Mouse (Mus musculus): ENCODE results near the gene Agpat3.
A peak's percentile ranks its signal among the peaks of the same experiment; 100 is the strongest.

The Agpat3 gene

DNA sequence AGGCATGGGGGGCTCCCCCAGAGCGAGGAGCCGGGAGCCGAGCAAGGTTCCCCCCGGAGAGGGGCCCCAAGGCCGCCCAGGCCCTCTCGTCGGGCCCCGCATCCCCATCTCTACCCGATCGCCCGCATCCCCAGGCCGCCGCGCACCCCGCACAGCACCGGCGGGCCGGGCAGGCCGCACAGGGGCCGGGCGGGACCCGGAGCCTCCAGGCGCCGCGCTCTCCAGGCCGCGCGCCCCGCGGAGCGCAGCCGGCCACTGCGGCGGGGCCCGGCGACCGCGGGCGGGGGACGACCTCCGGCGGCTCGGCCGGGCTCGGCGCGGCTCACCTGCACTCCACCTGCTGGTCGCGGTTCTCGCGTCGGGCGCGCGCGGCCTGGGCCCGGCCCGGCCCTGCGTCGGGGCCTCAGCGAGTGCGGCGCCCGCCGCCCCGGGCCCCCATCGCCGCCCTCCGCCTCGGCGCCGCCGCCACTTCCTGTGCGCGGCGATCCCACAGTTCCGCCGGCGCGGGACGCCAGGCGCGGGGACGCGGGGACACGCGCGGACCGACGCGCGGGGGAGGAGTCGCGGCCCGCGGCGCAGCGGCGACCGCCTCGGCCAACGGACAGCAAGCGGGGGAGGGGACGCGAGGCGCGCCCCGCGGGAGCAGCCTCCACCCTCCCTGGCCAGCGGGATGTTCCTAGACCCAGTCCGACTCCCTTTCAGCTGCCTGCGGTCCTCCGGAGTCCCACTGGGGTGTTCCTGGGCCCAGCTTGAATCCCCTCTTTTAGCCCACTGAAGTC lies at the start of gene Agpat3:
TSS of gene Agpat3 (minus strand) at position 603 of the 779 bp plus-strand sequence.
- DNase-seq, result peak; percentile 81

DNA sequence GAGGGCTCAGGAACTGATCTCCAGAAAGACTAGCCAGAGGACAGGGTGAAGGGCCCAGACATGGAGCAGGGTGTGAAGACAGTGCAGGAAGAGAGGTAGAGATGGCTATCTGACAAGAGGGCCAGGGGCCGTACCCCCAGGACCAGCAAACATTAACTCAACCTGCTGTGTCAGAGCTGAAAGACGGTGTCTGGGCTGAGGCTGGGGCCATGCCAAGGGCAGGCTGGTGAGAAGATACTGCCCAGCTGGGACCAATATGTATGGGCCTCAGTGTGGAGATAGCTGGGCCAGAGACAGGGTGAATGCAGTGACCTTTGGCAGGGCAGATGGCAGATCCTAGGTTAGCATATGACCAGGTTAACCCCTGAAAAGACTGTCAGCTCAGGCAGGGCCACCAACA lies 48.8 kb upstream of the Agpat3 start:
- no peak for DNase-seq

DNA sequence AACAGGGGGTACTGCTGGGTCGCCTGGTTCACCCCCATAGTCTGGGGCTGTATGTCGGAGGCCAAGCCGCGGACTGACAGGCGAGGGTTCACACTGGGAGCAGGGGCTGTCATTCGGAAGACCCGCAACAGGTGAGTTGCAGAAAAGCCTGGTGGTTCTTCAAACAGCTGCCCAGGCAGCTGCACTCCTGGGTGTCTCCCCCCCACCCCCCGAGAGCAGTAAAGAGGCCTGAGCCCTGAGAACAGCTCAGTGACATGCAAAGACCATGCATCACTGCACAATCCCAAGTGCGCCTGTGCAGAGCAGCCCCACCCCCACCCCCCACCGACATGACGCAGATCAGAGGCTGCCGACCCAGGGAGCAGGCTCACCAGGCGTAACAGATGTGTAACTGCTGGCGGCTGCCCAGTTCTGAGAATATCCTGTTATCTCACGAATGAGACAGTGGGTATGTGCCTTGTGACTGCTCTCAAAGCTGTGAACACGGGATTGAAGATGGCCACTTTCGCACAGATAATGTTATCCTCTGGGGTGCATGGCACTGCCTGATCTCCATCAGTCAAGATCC lies 46.9 kb upstream of the Agpat3 start:
- no peak for DNase-seq

DNA sequence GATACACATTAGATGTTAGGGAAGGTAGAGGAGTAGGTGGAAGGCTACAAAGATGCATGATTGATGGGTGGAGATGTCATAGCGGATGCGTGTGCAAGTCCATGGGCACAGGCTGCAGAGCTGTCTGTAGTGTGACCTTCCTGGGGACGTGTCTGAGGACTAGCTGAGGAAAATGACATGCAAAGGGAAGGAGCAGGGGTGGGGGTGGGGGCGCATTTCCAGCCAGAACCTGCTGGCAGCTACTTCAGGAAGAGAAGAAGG lies 44.3 kb upstream of the Agpat3 start:
- no peak for DNase-seq

DNA sequence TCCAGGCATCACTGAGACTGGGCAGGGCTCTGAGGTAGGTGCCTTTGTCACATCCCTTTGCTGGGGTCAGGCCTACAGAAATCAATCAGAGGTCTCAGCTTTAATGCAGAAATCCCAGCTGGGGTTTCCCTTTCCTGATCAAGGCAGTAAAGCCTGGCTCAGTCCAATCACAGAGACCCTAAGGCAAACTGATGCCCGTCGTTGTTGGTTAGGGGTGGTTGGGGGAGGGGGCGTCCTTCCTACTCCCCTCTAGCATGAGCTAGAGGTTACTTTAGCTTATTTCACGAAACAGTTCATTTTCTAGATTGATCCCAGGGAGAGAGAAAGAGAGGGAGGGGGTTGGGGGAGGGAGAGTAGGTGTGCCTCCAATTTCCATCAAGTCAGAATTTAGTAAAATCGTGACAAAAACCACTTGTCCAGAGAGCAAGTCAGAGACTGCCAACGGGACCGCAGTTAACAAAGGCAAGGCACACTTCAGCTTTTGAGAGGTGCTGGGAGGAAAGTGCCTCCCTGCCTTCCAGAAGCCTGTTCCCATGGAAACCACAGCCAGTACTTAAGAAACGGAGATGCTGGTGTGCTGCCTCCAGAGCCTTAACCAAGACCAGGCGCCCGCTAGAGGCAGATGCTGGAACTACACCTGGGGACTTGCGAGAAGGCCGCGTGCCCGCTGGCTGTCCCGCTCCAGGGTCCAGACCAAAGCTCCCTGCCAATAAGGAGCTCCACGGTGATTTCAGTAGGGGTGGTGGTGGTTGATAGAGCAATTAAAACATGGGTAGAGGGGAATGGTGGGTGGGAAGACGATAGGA lies 43.7 kb upstream of the Agpat3 start:
- peak; percentile 90 for DNase-seq

DNA sequence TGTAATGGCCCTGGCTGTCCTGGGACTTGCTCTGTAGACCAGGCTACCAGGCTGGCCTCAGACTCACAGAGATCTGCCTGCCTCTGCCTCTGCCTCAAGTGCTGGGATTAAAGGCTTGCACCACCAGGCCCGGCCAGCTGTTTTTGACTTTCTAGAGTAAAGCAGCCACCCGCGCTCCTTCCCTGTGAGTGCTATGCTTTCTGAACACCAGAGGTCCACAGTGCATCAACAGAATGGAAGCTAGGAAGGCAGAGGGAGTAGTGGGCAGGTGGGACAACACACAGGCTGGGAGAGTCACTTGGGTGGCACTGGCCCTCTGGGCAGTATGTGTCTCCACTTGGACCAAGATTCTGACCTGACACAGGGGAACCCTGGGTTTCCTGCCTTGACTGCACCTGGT lies 43.1 kb upstream of the Agpat3 start:
- no peak for DNase-seq

DNA sequence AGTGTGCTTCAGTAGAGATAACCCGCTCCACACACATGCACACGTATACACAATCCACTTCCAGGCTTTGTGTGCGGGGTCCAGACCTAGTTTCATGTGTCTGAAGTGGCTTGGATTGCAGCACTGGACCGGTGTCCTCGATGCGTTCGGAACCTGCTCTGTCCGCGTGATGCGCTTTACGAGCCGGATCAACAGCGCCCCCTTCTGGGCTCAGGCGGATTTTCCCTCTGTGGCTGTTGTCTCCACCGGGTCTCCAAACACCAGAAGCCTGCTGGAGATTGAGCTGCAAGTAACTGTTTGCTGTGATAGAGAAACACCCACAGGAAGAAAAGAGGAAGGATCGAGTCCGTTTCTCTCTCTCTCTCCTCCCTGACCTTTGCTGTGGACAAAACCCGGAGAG lies 39.8 kb upstream of the Agpat3 start:
- DNase-seq, result peak; percentile 83

DNA sequence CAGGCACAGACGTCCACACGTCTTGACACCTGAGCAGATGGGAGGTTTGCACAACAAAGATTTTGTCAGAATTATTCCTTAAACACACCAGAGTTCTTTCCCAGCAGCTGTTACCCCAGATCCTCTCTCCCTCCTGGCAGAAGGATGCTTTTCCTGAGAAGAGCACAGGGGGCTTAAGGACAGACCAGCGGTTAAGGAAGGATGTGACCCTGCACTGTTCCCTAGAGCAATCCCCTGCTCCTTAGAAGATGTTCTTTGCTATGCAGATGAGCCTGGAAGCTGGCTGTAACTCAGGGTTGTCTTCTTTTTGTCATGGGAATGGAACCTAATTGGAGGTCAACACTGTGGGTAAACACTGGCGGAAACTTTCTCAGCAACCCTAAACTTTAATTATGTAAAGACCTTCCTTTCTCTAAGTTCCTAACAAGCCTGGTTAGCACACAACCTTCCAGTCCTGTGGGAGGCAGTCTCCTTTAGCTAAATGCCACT lies 38.7 kb upstream of the Agpat3 start:
- DNase-seq, result no peak

DNA sequence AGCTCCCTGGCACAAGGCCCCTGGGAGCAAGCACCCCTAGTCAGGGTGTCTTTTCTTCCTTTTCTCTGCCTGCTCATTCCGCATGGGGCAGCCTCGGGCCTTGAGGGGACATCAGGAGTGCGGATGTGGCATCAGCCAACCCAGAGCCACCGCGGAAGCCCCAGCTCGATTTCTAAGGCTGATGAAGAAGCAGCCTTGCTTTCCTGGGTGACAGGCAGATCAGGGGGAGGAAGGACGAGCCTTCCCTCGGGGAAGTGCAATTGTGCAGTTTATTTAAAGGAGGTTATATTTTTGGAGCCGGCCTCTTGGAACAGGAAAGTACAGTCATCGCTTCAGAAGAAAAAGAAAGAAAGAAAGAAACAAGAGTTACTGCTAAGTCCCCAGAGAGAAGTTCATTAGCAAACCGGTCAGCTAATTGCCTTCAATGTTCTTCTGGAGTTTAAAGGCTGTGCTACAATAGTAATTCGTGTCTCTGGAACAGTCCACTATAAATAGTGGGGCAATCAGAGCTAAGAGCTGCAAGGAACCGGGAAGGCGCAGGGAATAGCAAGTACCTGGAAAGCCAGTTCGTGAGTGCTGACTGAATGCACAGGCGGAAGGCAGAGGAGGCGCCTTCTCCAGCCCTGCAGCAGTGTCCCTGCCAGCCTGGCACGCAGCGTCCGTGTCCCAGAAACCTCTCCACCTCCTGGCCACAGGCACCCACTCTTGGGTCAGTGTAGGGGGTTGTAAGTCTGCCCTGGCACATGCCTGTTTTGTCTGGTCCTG lies 36.1 kb upstream of the Agpat3 start:
- DNase-seq, result peak; percentile 44

DNA sequence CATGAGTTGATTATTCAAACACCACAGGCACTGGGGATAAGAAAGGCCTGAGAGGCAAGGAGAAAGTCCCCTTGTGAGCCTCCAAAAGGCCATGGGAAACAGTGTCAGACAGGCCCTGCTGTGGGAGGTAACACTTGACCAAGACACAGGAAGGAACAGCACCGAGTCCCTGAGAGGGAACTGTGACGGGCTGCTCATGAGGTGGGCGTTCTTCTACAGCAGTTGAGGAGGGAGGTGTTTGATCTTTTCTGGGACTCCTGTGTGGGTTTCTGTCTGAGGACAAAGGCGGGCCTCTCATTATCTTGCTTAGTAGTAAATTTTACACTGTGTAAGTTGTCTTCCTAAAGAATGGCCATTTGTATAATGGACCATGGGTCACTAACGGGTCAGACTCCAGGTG lies 33.2 kb upstream of the Agpat3 start:
- no peak for DNase-seq

DNA sequence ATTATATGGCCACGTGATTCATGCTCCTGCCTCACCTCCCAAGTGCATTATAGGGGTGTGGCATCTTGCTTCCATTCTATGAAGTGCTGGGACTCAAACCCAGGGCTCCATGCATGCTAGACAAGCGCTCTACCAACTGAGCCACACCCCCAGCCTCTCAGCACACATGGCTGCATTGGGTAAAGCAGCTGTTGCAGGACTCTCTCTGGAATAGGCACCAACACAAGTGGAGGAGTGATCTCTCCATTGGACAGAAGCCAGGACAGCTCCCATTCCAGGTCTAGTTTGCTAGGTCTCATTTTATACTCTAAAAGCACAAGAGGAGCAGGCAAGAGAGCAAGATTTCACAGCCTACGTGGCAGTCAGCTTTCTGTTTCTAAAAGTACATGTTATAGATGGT lies 31.3 kb upstream of the Agpat3 start:
- no peak for DNase-seq

DNA sequence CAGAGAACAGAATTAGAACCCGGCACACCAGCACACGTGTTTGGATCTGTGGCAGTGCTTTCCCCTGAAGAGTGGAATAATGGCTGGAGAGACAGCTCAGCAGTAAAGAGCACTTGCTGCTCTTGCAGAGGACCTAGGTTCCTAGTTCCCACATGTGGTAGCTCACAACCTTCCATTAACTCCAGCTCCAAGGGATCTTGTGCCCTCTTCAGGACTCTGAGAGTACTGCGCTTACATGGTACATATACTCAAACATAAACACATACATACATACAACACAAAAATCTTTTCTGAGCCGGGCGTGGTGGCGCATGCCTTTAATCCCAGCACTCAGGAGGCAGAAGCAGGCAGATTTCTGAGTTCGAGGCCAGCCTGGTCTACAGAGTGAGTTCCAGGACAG lies 26.2 kb upstream of the Agpat3 start:
- no peak for DNase-seq

DNA sequence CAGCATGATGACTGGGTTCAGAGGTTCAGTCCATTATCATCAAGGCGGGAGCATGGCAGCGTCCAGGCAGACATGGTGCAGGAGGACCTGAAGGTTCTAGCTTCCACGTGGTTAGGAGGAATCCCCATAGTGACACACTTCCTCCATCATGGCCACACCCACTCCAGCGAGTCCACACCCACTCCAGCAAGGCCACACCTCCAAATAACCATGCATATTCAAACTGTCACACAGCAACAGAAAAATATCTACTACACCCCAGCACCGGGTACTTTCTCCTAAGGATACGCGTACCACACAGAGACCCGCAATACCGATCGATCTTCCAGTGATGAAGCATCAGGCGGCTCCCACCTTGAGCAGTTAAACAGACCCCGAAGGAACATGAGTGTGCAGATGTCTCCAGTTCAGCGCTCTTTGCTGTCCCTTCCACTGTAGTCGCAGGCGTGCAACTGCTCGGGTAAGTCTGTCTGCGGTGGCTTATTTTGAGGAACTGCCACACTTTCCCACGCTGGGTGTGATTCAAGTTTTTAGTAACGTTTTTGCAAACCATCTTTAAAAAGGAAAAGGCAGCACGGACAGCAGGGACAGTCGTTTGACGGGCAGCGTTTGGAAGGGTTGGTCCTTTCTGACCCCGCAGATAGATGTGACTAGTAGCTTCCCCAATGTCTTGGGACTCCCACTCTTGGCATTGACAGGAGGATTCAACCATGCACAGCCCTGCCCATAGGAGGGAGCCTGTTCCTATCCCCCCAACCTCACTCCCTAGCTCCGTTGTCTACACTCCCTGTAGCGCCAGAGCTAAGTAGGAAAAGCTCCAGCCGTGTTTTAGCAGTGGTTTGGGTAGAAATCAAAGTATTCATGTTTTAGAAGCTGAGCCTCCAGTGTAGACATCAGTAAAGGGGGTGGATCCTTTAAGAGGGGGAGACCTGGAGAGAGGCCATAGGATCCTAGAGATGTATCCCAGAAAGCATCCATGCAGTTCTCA lies 20.7 kb upstream of the Agpat3 start:
- DNase-seq, result no peak

DNA sequence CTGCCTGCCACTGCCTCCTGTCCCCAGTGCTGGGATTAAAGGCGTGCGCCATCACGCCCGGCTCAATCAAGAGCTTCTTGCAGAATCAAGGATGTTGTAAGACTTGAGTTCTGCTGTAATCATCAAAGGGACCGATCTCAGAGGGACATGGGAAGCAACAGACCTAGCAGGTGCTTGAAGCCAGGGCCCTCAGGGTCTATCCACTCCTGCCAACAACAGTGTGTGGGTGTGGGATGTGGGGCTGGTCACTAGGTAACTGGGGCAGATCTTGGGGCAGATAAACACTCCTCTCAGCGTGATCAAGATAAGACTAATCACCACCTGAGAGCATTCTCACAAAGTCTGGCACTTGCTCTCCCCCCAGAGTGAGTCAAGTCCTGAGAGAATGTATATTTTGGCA lies 19.5 kb upstream of the Agpat3 start:
- DNase-seq, result no peak

DNA sequence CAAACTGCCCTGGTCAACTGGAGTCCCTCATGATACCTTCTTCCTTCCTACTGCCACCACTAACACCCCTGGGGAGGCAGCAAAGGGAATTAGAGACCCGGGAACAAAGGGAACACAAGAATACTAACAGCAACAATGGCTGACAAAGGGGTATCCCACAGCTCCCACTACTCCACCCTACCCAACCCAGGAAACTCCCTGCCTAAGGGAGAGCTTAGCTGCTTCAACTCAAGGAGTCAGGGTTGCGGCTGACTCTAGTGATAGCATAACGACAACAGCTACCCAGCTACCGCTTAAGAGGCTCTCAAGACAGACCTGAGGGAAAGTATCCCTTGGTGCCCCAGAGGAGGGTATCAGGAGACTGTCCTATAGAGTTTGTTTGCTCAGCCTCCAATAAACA lies 15.3 kb upstream of the Agpat3 start:
- no peak for DNase-seq

DNA sequence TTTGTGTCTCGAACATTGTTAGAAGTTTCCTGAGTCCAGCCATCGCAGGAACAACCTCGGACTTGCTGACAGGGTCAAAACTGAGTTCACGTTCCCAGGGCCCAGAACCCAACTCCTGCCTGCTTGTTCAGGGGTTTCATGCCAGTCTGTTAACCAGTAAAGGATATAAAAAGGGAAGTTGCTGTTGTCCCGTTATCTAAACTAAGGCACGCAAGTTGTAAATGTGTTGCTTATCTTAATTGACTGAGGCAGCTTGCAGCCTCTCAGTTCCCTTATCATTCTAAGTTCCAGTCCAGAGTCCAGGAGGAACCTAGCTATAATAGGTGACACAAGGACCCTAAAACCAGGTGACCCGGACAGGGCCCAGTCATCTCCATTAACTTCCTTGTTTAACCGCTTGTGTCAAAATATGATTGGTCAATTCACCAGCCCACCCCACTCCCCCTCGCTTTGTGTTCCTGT lies 14.6 kb upstream of the Agpat3 start:
- no peak for DNase-seq

DNA sequence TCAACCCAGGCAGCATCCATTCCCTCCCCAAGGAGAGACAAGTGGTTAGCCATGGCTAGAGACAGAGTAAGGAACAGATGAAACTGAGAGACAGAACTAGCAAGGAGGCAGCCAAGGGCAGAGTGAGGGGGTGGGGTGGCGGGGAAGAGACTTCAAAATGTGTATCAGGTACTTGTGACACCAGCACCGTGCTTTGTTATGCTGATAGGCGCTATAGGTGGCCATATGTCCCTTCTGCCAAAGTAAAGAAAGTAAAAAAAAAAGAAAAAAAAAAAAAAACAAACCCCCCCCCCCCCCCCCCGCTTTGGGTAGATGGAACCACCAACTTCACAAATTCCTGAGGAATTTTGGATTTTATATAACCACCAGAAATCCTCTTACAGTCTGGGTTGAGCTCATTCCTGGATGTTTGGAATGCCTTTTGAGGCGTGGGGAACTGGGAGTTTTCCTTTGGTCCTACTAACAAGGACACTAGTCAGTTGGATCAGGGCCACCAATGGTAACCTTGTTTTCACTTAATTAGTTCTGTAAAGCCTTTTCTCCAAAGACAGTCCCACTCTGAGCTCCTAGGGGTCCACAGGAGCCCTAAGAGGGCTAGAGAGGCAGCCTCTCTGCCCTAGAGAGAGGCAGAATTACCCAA lies 14.0 kb upstream of the Agpat3 start:
- no peak for DNase-seq

DNA sequence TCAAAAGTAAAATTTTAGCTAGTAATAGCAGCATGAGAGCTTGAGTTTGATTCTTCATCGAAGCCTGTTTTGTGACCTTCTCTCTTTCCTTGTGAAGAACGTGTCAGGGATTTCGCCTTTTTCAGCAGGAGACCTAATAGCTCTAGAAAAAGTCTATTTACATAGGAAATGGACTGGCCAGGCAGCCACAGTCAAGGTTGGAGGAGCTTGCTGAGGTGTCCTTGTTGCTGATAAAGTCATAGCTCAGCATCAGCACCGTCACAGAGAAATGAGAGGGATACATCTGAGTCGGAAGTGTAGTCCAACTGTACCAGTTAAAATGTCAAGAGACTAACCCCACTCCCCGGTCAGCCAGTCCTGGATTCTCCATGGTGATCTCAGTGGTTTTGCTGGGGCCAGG lies 13.3 kb upstream of the Agpat3 start:
- no peak for DNase-seq

DNA sequence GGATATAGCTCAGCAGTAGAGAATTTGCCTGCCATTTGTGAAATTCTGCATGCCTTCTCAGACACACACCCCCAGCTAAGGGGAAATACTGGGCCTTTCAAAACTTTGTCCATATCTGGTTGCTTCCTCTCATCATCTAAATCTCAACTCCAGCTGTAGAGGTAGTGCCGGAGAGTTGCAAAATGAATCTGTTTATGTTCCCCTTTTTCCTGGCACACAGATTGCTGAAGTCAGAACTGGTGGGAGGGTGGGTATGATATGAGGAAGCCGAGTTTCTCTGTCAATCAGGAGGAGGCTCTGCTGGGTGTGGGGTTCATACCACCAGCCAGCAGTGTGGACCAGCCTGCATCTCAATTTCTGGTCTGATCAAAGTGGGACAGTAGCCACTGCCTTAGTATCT lies 11.8 kb upstream of the Agpat3 start:
- no peak for DNase-seq

DNA sequence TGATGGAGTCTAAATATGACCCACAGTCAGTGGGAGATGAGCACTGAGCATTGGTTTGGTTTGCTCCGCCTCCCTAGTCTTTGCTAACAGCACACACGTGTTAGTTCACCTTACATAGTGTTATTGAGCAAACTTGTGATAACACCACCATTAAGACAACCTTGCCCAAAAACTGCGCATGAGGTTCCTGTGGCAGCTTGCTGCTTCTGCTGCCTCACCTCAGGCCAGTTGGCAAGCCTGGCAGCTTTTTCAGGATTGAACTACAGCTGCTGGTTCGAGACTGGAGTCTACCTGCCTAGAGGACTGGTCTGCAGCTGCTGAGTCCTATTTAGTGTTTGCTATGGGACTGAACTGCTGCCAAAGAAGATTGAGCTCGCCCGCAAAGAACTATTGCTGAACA lies 11.1 kb upstream of the Agpat3 start:
- DNase-seq, result no peak

DNA sequence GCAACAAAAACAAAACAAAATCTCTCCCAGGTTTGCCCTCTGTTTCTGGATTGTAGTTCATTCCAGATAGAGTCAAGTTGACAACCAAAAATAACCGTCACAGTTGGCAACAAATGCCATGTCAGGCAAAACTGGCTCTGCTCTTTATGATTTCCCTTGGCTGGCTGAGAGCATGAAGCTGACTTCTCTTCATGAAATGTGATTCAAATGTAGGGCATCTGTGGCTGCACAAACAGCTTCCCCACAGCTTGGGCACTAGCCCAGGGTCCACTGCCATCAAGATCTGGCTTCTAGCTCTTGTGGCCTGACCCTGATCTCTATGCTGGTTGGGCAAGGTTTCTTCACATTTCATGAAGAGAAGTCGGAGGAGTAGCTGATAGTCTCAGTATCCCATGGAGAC lies 9.7 kb upstream of the Agpat3 start:
- DNase-seq, result peak; percentile 77

DNA sequence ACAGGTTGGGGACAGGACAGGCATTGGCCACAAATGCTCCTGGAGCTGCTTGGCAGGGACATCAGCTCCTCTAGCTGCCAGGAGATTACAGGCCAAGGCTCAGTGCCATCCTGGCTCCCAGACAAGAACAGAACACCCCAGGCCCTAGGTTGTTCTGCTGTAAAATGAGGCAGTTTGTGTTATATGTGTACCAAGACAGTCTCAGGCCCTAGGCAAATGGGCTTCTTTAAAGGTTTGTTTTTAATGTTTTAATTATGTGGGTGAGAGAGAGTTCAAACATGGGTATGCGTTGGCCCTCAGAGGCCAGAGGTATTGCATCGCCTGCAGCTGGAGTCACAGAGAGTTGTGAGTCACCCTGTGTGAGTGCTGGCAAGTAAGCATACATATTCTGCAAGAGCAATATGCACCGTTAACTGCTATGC lies 8.0 kb upstream of the Agpat3 start:
- DNase-seq, result peak; percentile 90
